Mouse (Mus musculus) spleen, adult 18-20 months (tissue): ENCODE results near the gene Sh3bp5.
"Not testable (repeated sequence)": the region's sequence is repeated elsewhere in the genome, so short reads cannot be mapped to it uniquely, and the experiment has no call there.

ENCODE experiments used
- DNase-seq, 2 experiments: peaks; one replicate each; pipeline ENCODE4 v3.0.0; 2022; ENCODE audit warnings: mixed read lengths in 2 of 2

Sh3bp5 gene

GRCm38 (mm10) chr14:31435930-31436693 lies at the start of gene Sh3bp5:
Sh3bp5 (minus strand) TSS chr14:31436078.
- peak; percentile 95 to 98 for DNase-seq

DNA sequence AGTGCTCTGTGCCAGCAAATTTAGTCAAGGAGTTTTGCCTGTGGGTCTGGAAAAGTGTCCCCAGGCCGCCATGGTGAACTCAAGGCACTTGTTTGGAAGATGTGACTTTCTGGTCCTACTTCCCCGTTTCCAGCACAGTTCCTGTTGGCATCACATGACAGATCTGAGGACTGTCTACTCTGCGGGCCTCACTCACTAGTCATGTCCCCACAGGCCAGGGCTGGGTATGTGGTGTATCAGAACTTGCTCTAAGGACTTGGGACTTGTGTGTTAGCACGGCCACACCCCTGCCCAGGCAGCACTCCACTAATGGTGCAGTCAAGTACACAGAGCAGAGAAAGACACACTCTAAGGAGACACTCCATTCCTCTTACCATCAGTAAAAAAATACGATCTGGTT lies 46.5 kb upstream of the Sh3bp5 start:
- no peak for DNase-seq

DNA sequence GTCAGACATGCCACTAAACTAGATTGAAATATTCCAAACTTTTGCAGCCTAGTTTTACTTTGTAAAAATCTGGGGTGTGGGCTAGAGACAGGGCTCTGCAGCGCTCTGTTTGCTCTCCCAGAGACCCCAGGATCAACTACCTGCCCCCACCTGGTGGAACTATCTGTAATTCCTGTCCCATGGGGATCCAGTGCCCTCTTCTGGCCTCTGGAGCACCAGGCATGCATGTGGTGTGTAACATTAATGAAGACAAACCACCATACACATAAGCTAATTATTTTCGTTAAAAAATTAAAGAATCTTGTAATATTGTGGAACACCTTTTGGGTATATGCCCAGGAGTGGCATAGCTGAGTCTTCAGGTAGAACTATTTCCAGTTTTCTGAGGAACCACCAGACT lies 37.4 kb upstream of the Sh3bp5 start:
- no peak for DNase-seq

DNA sequence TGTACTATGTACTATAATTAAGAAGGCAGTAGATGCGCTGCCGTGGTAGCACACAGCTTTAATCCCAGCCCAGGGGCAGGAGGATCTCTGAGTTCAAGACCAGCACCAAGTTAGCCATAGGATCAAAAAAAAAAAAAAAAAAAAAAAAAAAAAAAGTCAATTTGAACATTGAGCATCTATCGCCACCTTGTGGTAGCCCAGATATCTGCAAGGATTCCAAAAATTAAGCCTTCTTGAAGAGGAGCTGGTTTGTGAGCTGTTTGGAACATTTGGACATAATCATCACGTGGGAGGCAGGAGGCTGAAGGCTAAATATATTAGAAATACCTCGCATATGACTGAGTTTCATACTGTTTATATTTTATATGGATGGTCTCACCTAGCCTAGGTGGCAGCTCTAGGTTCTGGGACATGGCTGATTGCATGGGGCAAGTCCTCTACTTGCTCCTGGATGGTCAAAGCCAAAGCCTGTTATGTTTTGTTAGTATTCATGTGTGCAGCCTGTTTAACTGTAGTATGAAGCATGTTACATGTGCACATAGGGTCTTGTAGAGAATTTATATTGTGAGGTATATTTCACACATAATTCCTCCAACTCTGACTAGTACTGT lies 36.7 kb upstream of the Sh3bp5 start:
- DNase-seq: peak in 1 of 2 experiments; percentile 55

DNA sequence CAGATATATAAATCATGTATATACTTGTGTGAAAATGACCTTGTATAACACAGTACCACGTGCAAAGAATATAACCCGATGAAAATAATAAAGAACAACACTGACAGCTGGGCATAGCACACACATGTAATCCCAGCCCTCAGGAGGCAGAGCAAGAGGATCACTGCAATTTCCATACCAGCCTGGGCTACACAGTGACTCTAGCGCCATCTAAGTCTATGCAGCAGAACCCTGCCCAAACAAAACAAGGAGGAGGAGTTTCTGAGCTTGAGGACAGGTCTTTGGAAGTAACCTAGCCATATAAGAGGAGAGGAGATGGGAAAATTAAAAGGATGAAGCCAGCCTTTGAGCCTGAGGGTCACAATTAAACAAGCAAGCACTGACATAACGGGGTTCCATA lies 33.8 kb upstream of the Sh3bp5 start:
- DNase-seq: no peak

- DNase-seq: no peak
Measured at GRCm38 (mm10) chr14:31464176-31464575, 28.3 kb upstream of the Sh3bp5 start.

DNA sequence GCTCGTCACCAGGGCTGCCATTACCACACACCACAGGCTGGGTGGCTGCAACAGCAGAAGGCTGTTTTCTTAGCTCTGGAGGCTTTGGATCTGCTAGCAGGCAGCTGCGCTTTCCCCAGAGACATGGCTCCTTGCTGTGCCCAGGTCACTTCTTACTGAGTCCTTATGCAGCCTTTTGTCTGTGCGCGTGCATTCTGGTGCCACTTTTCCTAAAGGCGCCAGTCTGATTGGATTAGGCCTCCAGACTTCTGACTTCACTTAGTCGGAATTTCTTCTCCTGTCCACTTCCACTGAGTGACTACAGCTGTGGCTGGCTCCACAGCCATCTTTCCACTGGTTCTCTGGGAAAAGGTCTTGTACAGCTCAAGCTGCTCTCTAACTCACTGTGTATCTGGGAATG lies 27.0 kb upstream of the Sh3bp5 start:
- no peak for DNase-seq

DNA sequence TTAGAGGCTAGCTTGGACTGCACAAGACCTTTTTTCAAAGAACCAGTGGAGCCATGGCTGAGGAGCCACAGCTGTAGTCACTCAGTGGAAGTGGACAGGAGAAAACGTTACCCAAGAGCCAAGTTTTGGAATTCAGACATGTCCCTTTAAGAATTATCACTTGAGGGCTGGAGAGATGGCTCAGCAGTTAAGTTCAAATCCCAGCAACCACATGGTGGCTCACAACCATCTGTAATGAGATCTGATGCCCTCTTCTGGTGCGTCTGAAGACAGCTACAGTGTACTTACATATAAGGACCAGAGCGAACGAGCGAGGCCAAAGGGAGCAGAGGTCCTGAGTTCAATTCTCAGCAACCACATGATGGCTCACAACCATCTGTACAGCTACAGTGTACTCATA lies 26.3 kb upstream of the Sh3bp5 start:
- peak in 1 of 2 experiments; percentile 10 for DNase-seq

DNA sequence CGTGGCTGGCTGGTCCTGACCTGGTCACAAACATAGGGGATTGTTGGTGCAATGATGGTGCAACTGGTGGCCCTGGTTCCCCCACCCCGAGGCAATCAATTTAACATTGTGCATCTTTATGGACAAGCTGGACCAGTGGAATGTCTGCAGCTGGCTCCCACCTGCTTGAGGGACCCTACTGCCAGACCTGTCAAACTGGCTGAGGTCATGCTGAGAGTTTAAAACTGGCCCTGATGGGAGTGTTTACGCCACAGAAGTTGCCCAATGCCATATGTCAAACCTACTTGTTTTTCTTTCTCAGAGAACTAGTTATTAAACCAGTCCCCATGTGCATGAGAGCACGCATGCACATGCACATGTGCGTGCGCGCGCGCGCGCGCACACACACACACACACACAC lies 22.1 kb upstream of the Sh3bp5 start:
- no peak for DNase-seq

- DNase-seq: no peak
Measured at GRCm38 (mm10) chr14:31456064-31456721, 20.3 kb upstream of the Sh3bp5 start.

GRCm38 (mm10) chr14:31454849-31455566 lies 19.1 kb upstream of the Sh3bp5 start:
- no peak for DNase-seq

- not testable (repeated sequence) for DNase-seq
Measured at GRCm38 (mm10) chr14:31453946-31454345, 18.1 kb upstream of the Sh3bp5 start.

- DNase-seq: no peak
Measured at GRCm38 (mm10) chr14:31448994-31449393, 13.1 kb upstream of the Sh3bp5 start.

DNA sequence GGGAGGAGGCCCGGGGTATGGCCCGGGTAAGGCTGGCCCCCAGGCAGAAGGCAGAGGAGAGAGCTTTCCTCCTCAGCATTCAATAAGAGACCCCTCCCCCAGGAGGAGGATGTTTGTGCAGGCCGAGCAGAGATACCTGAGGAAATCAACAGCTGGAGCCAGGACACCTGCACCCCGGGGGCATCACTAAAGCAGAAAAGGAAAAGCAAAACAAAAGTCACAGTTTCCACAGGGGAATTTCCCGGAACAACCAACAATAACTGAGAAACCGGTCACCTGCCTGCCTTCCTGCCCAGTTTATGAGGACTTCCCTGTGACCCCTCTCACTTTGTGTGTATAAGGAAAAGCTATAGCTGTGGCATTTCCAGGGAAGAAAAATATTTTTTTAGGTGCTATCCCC lies 7.7 kb upstream of the Sh3bp5 start:
- no peak for DNase-seq

DNA sequence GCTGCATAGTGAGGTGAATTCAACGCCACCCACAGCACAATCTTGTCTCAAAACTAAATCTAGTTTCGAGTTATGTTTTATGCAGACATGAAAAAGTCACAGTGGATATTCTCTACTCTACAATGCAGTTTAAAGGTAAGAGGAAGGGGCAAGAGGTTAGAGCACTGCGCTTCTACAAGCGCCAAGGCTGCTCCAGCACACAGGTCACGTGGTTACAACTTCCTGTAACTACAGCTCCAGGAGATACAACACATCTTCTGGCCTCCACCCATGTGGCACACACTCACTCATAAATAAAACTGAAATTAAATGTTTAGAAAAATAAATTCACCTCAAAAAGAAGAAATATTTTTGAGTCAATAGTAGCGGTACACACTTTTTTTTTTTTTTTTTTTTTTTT lies 4.8 kb upstream of the Sh3bp5 start:
- DNase-seq: no peak

DNA sequence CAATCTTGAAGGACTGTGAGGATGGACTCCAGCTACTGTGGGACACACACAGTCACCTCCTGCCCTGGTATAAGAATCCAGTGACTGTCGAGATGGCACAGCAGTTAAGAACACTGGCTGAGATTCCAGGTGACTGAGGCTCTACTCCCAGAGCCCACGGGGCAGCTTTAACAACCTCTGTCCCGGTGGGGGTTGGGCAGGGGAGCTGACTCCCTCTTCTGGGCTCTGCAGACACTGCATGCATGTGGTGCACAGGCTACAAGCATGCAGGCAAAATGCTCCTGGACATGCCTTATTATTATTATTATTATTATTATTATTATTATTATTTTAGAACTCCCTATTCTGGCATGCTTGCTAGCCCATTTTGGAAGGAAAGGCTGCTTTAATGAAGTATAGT lies 4.4 kb upstream of the Sh3bp5 start:
- DNase-seq: no peak

DNA sequence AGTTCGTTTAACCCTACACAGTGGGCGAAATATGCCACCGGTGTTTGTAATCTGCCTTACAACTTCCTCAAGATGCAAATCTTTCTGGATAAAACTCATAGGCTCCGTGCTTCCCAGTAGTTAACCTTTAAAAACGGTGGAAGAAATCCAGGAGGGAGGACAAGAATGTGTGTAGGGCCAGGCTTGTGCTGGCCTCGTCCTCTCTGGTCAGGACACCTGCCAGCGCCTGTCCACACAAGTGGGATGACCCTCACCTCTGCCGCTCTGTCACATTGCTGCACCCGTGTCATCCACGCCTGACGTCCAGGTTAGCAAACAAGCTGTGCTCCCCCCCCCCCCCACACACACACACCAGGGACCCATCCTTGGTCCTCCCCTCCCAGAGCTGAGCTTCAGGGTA lies 3.4 kb upstream of the Sh3bp5 start:
- no peak for DNase-seq

- no peak for DNase-seq
Measured at GRCm38 (mm10) chr14:31437826-31438529, 2.1 kb upstream of the Sh3bp5 start.

DNA sequence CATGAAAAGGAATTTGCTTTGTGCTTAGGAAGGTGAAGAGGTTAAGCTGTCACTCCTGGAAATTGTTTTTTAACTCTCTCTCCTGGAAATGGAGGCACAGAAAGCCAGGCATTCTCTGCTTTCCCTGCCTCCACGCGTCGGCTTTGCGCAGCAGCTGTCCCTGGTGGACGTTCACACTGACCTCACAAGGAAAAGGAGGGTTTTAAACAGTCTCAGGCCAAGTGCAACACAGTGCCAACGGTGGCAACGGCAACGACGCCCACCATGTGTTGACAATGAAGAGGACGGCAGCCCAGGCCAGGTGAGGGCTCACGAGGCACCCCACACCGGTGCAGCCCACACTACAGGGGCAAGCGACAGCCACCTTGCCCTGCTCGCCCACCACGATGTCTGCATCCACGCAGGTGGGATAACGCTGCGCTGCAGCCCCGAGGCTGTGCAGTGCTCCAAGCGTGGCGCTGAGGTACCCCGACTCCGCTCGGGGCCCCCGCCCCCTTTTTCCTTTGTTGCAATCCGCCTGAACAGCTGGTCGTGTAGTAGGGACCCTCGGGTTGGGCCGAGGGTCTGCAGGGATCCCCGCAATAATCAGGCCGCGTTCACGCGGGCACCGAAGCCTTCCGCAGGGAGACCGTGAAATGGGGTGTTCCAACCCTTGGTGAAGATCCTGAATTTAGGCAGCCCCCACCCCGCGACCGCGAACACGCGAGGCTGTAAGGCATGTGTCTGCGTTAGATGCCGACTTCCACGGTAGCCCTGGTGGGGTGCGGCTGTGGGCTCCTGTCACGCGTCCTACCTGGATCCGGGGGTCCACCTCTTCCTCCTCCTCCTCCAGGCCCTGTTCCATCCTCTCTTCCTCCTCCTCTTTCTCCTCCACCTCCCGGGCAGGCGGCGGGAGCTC lies 611 bp downstream of the Sh3bp5 start:
- peak in 1 of 2 experiments; percentile 50 for DNase-seq

DNA sequence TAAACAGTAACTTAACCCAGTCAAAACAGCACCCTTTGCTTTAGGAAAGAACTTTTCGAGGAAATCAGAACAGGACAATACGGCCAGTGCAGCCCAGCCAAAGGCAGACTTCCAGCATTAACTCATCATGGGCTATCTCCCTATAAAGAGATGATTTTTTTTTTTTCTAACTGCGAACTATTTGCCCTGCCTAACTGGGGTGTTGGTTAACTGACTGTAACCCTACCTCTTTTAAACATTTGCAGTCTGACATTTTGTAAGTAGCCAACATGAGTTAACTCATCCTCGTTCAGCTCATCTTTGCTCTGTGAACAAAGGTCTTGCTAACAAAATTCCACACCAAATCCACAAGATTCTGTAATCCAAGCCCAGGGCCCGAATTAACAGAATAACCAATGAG lies 1.5 kb downstream of the Sh3bp5 start:
- no peak for DNase-seq

DNA sequence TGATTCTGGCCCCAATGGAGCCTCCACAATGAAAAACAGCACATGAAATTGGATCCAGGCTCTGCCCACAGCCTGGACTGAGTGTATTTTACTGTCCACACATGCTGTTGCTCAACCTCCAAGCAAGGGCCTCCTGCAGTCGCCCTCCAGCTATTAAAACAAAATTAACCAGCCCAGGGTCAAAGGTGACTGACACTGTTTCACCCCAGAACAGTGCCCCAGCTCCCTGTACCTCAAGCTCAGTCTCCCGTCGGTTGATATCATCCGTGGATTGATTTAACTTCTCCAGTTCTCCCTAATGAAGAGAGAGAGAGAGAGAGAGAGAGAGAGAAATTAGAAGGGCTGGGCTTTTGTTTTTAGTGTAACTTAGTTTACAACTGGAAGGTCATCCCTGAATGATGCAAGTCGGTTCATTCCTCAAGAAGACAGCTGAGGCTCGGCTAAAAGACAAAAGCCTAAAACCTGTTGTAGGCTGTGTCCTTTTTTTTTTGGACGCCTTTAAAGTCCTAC lies 2.0 kb downstream of the Sh3bp5 start:
- no peak for DNase-seq
